Mouse (Mus musculus): Measurements from ENCODE around the gene Cfap99. TPM values are rescaled to one million over a fixed set of nuclear protein-coding genes. Genes with fewer than 3 reads are reported as not detected.

The Cfap99 gene
- total RNA-seq, 2 experiments from 2014 or later = not detected

GRCm38 (mm10) chr5:34326249-34326691 is 37.9 kb downstream of the Cfap99 start:
- intact Hi-C loops (cut with DNase I) = no loop called here
- no peak for DNase-seq

DNA sequence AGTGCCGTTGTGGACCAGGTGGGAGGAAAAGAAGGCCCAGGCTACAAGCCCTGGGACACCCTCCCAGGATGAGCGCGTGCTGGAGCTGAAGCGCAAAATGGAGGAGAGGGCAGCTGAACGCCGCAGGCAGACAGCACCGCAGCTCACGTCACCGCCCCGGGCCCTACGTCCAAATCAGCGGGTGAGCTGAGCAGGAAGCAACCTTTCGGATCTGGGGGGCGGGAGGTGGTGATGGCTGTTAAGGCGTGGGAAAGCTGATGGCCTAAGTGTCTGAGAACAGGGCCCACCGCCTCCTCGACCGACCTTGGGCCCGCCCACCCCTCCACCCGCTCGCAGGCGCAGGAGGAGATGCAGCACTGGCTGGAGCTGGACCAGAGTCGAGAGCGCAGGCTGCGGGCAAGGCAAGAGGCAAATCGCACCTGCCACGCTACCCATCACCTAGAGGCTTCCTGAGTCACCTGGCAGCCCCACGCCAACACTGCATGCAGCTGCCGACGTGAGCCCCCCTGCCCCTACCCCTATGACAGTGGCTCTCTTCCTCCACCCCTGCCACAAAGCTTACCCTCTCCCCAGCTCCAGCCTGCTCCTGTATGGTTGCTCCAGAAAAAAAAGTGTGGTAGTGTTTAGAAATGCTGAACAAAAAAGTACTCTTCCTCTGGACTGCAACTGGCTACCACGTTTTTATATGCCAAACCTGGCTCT is 38.6 kb downstream of the Cfap99 start:
- peak; percentile 6 to 7 for DNase-seq

DNA sequence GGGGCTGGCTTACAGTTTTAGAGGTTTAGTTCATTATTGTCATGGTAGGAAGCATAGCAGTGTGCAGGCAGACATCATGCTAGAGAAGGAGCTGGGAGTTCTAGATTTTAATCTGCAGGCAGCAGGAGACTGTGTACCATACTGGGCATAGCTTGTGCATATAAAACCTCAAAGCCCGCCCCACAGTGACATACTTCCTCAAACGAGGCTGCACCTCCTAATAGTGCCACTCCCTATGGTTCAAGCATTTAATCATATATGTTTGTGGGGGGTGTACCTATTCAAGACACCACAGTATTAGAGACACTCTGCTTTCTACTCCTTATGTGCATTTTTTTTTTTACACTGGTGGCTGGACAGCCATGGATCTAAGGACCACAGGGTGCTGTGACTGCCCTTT is 41.7 kb downstream of the Cfap99 start:
- intact Hi-C loops (cut with DNase I) = no loop called here
- DNase-seq = no peak

More for the DNA sequence above, 38.6 kb downstream of the Cfap99 start:
- intact Hi-C loops (cut with DNase I) = no loop called here

DNA sequence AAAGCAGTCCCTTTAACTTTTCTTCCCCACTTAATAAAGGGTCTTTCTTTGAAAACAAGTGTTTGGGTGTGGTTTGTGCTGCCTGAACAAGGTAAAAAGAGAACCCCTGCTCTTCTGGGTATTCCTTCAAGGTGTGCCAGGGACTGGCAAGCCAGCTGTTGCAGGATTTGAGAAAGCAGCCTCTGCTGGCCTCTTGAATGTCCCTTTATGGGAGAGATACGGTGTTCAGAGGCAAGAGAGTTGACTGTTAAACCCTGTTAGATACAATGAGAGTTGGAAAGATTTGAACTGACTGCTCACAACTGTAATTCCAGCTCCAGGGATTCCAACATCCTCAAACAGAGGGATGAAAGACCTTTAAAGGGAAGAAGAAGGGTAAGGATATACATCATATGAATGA is 45.7 kb downstream of the Cfap99 start:
- DNase-seq = no peak
- intact Hi-C loops (cut with DNase I) = no loop called here

DNA sequence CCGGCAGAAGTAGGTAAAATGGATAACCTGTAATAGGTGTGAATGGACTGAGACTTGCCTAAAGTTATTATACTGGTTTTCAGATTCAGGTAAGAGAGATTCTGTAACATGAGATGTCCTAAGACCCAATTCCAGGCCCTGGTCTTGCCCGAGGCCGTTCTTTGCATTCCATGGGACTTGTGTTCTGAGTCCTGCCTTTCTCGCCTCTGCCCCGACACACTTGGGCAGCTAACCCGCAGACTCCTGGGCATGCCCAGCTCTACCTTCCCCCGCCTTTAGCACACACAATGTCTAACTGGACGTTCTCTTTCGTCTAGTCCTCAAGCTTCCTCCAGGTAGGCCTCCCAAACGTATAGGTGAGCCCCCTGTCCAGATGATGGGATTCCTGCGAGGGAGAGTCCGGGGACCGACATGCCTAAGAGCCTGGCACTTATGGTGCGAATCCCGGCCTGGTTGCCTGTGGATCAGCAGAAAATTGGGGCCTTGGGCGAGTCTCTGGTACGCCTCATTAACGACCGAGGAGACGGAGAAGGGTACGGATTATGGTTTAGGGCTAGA is 47.2 kb downstream of the Cfap99 start:
- intact Hi-C loops (cut with DNase I) = loop anchor here (2.0 kb wide), 1 partner anchor 33 kb away; the partner anchor contains the start of gene Fam193a
- no peak for DNase-seq

DNA sequence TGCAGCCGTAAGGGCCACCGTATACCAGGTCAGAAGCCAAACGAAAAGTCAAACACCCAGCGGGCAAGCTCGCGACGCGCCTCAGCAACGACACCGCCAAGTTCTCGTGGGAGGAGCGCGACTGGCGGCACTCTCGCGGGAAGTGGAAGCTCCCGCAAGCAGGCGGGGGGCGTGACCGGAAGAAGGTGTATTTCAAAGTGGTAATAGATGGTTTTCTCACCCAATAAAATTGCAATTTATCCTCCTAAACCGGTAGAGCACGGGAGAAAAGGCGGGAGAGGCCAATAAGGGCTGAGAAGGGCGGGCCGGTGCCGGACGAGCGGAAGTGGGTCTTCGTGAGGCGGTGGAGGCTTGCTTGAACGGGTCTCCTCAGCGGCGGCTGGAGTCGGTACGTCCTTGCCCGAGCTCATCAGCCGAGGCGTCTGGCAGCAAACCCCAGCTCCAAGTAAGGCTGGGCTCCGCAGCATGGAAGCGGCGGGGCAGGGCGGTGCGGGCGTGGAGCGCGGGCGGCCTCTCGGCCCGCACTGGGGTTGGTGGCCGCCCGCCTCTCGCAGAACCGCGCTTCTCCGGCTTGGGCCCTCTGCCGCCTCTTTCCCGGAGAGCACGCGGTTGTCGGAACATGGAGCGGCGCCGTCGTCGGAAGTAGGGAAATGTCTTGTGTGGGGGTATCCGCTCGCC is 47.8 kb downstream of the Cfap99 start, which contains the start of gene Rnf4:
TSS of gene Rnf4 (plus strand) at position 193 of the 678 bp plus-strand sequence.
- peak; percentile 98 for DNase-seq
- intact Hi-C loops (cut with DNase I) = loop anchor here (2.0 kb wide), 1 partner anchor 33 kb away; the partner anchor contains the start of gene Fam193a

DNA sequence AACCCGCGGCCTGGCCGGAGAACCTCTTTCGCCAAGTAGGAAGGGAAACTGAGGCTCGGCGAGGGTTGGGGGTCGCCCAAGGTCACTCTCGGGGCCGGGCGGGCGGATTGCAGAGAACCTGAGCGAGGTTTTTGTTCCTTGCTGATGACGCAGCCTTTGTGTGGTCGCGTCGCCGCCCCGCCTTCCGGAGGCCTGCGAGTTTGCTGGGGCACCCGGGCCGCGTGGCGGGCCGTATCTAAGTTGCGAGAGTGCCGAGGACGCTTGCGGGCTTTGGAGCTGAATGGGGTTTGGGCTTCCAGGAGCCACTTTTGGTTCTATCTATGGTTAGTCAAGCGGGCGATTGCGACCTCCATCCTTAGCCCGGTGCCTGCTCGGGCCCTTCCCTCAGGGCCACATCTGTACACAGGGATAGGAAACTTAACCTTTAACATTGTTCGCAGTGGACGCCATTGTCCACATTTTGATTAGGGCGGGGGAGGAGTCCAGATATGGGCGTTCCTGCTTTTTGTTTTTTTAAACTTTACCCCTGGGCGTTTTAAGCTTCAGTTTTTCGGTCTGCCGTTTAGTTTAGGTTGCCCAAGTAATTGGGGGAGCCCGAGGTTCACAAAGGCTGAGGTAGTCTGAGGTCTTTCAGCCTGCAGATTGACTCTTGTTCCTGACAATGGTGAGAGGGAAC is 48.5 kb downstream of the Cfap99 start:
- DNase-seq = peak; percentile 39 to 43
- intact Hi-C loops (cut with DNase I) = loop anchor here (2.0 kb wide), 1 partner anchor 32 kb away; the partner anchor contains the start of gene Fam193a

- DNase-seq = no peak
- intact Hi-C loops (cut with DNase I) = no loop called here
Observed at GRCm38 (mm10) chr5:34340246-34340645, 51.8 kb downstream of the Cfap99 start.

- intact Hi-C loops (cut with DNase I) = no loop called here
- DNase-seq = no peak
Observed at GRCm38 (mm10) chr5:34352084-34352631, 63.8 kb downstream of the Cfap99 start.

- no peak for DNase-seq
- intact Hi-C loops (cut with DNase I) = loop anchor here (10.0 kb wide), 1 partner anchor 275 kb away; the partner anchor contains the start of gene Mfsd10
Observed at GRCm38 (mm10) chr5:34360261-34360660, 71.9 kb downstream of the Cfap99 start.

DNA sequence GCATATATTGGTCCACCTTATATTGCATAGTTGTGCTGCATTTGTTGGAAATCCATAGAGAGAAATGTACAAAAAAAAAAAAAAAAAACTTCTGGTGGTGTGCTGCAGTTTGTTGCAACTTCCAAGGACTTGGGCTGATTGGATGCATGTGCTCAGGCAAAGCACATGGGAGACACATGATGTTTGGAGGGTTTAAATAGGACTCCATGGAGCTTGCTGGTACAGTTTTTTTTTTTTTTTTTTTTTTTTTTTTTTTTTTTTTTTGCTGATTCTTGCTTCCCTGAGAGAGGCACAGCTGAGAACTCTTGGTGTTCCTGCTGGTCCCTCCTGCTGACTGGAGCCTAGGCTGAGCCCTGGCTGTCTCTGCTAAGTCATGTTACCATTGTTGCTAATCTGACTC is 74.7 kb downstream of the Cfap99 start:
- intact Hi-C loops (cut with DNase I) = loop anchor here (10.0 kb wide), 1 partner anchor 272 kb away; the partner anchor contains the start of gene Mfsd10

DNA sequence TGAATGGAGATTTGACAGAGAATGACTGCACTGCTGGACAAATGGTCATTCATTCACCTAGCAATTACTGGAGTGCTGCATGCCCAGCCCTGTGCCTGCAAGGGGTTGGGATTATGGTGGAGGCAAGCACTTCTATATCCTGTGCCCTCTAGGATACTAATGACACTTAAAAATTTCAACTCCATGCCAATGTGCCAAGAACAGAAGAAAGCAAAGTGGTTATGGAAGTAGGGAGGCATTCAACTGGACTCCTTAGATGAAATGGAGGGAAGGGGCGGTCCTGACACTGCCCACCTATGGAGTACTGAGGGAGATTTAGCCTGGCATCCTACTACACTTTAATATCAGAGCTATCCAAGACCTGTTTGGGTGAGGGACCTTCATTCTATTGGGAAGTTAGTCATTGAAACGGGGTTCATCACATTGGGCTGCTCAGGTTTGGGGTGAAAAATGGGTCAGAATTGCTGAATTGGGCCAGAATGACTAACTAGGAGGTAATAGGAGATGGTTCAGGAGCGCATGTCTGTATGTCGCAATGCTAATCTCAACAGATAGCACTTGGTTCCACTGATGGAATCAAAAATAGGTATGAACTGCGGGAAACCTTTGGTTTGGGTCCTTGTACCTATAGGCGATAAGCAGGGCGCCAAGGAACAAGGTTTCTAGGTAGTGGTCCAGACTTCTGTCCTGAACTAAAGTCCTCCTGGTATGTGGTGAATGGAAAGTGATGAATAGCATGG is 80.3 kb downstream of the Cfap99 start:
- intact Hi-C loops (cut with DNase I) = loop anchor here (2.0 to 10.0 kb wide), 2 partner anchors 32 to 266 kb away; partner anchors contain the start of genes Mfsd10 and Rnf4
- DNase-seq = no peak

More for the DNA sequence above, 74.7 kb downstream of the Cfap99 start:
- DNase-seq = no peak

- intact Hi-C loops (cut with DNase I) = loop anchor here (2.0 to 10.0 kb wide), 4 partner anchors 33 to 265 kb away; partner anchors contain the start of genes Mfsd10, Rnf4 and Tnip2
- DNase-seq = peak; percentile 97
Observed at GRCm38 (mm10) chr5:34369341-34370021, 81.1 kb downstream of the Cfap99 start, which contains the start of gene Fam193a. Gene Fam193a (plus strand): TSS chr5:34369933.

- DNase-seq = peak; percentile 31 to 41
- intact Hi-C loops (cut with DNase I) = loop anchor here (5.0 kb wide), 2 partner anchors 42 to 142 kb away; partner anchors contain the start of gene Tnip2
Observed at GRCm38 (mm10) chr5:34370022-34370823, 81.8 kb downstream of the Cfap99 start.

- DNase-seq = no peak
- intact Hi-C loops (cut with DNase I) = loop anchor here (5.0 kb wide), 2 partner anchors 41 to 141 kb away; partner anchors contain the start of gene Tnip2
Observed at GRCm38 (mm10) chr5:34370840-34371239, 82.4 kb downstream of the Cfap99 start.

GRCm38 (mm10) chr5:34372141-34372540 is 83.7 kb downstream of the Cfap99 start:
- DNase-seq = no peak
- intact Hi-C loops (cut with DNase I) = loop anchor here (5.0 kb wide), 2 partner anchors 40 to 140 kb away; partner anchors contain the start of gene Tnip2

DNA sequence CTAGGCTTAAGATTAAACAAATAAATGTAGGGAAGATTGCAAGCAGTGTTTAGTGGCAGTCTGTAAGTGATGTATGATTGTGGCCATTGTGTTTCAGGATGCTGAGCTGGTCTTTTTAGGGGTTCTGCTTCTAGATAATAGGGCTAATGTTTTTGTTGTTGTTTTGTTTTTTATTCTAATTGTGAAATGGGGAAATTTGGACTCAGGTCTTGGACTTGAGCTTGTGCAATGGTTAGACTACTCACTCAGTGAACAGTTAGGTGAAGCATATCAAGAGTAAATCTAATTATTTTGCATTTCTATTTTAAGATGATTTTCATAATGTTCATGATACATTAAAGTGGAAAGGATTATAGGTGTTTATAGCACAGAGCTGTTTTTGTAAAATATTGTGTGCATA is 84.1 kb downstream of the Cfap99 start:
- no peak for DNase-seq
- intact Hi-C loops (cut with DNase I) = loop anchor here (5.0 kb wide), 2 partner anchors 40 to 140 kb away; partner anchors contain the start of gene Tnip2

Data from heart, postnatal 36 days (tissue).